Mouse (Mus musculus): ENCODE results near the gene Slc36a2. TPM values are rescaled to one million over a fixed set of nuclear protein-coding genes. Genes with fewer than 3 reads are reported as not detected.

Gene Slc36a2
- polyA plus RNA-seq, 1 experiment from 2014 or later, result 0.15 TPM

DNA sequence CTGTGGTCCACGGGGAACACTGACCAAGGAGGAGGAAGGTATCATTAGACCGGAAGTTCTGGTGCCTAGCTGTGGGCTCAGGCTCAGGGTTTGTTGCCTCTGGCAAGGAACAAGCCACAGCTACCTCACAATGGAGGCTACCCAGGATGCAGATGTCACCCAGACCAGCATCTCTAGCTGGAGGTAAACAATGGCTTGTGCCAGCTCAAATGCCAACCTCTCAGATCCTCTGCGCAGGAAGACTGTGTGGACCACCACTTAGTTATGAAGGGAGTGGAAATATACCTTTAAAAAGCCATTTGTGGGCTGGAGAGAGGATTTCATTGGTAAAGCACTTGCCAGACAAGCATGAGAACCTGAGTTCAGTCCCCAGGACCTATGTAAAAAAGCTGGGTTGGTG, 33.3 kb downstream of the Slc36a2 start, which contains the start of gene Slc36a3:
TSS of gene Slc36a3 (minus strand) at position 101 of the 400 bp plus-strand sequence.
- Histone ChIP-seq H3K4me3 (no peak within 1 kb of the TSS), H3K9ac (no peak within 1 kb of the TSS), H3K4me2 (replicated peaks) (no peak within 1 kb of the TSS), H3K9me3 (no peaks in the 10 kb centered on the region), H3K4me1 (no peaks in the 10 kb centered on the region), H3K36me3 (no peaks in the 10 kb centered on the region), H3K27ac (no peak within 1 kb of the TSS), H3K27me3 (no peaks in the 10 kb centered on the region)
- 77% methylated on average over 3 of the region's 3 CpGs for WGBS
- no peak for ATAC-seq (ENCODE audit: insufficient number of reproducible peaks, insufficient read depth, low FRiP score, low TSS enrichment)

DNA sequence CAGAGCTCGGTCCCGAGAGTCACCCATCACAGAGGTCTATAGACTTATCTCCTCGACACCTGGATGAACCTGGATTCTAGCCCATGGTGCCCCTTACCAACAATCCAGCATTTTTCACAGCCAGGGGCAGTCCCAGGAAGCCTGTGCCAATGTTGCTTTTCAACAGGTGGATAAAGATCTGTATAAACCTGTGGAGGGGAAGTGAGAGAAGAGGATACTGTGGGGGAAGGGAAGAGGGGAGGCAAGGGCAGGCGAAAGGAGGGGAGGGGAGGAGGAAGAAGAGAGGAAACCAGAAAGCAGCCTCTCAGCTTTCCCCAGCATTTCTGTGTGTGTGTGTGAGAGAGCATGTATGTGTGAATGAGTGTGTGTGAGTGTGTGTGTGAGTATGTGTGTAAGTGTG, 36.4 kb downstream of the Slc36a2 start:
- ATAC-seq (ENCODE audit: insufficient number of reproducible peaks, insufficient read depth, low FRiP score, low TSS enrichment), result no peak
- Histone ChIP-seq H3K27me3 (no peaks in the 10 kb centered on the region), H3K9me3 (no peaks in the 10 kb centered on the region), H3K4me1 (no peaks in the 10 kb centered on the region), H3K9ac (no peak overlapping the region), H3K27ac (no peak overlapping the region), H3K36me3 (no peaks in the 10 kb centered on the region), H3K4me2 (replicated peaks) (no peak overlapping the region), H3K4me3 (no peak overlapping the region)
- 77% methylated on average over 4 of the region's 4 CpGs for WGBS

DNA sequence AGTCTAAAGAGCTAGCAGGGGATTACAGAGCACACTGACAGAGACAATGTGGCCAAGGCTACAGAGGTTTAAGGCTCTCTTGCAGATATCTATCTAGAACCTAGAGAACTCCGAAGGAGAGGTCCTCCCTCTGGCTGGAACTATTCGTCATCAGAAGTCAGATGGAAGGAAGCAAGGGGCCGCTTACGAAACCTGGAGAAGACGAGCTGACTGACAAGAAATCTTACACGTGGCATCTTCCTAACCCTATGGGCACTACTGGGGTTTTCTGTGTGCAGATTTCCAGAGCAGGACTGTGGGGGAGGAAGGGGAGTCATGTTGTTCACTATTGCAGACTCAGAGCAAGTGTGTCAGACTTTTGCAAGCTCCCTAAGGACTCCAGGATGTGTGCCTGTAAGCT, 37.5 kb downstream of the Slc36a2 start:
- no peak for ATAC-seq (ENCODE audit: insufficient number of reproducible peaks, insufficient read depth, low FRiP score, low TSS enrichment)
- Histone ChIP-seq H3K4me1 (no peaks in the 10 kb centered on the region), H3K27ac (no peak overlapping the region), H3K4me3 (no peak overlapping the region), H3K9ac (no peak overlapping the region), H3K4me2 (replicated peaks) (no peak overlapping the region), H3K36me3 (no peaks in the 10 kb centered on the region), H3K27me3 (no peaks in the 10 kb centered on the region), H3K9me3 (no peaks in the 10 kb centered on the region)
- WGBS, result 72% methylated on average over 6 of the region's 6 CpGs

DNA sequence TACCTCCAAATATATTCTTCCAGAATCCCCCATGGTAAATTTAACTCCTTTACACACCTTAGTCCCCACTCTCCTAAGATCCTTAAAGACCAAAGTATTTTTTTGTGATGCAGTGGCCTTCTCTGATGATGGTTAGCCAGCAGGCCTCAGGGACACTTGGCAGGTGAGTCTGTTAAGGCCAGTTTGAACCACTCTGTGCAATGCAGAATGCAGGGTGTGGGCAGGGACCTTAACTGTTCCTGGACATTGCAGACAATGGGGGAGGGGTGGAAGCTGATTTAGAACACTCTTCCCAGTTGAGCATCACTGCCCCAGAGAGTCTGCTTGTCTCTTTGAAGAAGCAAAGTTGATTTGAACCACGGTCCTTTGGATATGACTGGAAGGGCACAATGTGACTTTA, 38.0 kb downstream of the Slc36a2 start:
- Histone ChIP-seq H3K9ac (no peak overlapping the region), H3K36me3 (no peaks in the 10 kb centered on the region), H3K4me1 (no peaks in the 10 kb centered on the region), H3K9me3 (no peaks in the 10 kb centered on the region), H3K27ac (no peak overlapping the region), H3K4me3 (no peak overlapping the region), H3K4me2 (replicated peaks) (no peak overlapping the region), H3K27me3 (no peaks in the 10 kb centered on the region)
- 78% methylated on average over 1 of the region's 1 CpGs for WGBS
- ATAC-seq (ENCODE audit: insufficient number of reproducible peaks, insufficient read depth, low FRiP score, low TSS enrichment), result no peak

DNA sequence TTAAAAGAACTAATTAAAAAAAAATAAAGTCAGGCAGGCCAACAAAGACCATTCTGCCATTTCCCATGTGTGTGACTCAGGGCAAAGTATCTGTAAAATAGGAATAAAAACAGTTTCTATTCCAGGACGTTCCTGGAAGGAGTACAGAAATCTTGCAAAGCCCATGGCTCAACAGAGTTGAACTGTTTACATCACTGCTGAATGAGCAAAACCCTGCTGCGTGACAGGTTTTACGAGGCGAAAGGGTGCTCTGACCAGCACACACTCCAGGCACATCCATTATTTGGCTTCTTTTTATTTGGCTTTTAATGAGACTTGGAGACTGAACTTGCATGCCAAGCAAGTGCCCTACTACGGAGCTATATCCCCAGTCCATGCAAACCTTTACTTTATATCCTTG, 40.9 kb downstream of the Slc36a2 start:
- no peak for ATAC-seq (ENCODE audit: insufficient number of reproducible peaks, insufficient read depth, low FRiP score, low TSS enrichment)
- H3K9me3 ChIP-seq, result no peaks in the 10 kb centered on the region
- no peaks in the 10 kb centered on the region for H3K4me1 ChIP-seq
- H3K9ac ChIP-seq, result no peak overlapping the region
- H3K27ac ChIP-seq, result no peak overlapping the region
- H3K27me3 ChIP-seq, result no peaks in the 10 kb centered on the region
- no peak overlapping the region for H3K4me2 ChIP-seq (replicated peaks)
- no peaks in the 10 kb centered on the region for H3K36me3 ChIP-seq
- WGBS, result 83% methylated on average over 5 of the region's 5 CpGs
- H3K4me3 ChIP-seq, result no peak overlapping the region

DNA sequence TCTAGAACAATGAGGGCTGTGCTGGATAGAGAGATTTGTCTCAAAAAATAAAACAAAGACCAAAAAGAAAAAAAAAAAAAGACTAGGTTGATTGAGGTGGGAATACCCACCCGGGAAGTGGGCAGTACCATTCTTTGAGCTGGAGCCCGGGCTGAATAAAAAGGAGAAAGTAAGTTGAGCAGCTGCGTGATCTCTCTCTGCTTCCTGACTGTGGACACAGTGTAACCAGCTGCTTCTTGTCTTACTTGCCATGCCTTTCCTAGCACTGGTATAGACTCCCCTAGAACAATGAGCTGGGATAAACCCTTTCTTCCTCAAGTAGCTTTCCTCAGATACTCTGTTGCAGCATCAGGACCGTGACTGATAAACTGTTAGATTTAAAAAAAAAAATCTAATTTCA, 43.4 kb downstream of the Slc36a2 start:
- 85% methylated on average over 4 of the region's 4 CpGs for WGBS
- H3K9ac ChIP-seq, result no peak overlapping the region
- H3K36me3 ChIP-seq, result no peaks in the 10 kb centered on the region
- H3K4me2 ChIP-seq (replicated peaks), result no peak overlapping the region
- no peaks in the 10 kb centered on the region for H3K27me3 ChIP-seq
- H3K4me3 ChIP-seq, result no peak overlapping the region
- ATAC-seq (ENCODE audit: insufficient number of reproducible peaks, insufficient read depth, low FRiP score, low TSS enrichment), result no peak
- H3K9me3 ChIP-seq, result no peaks in the 10 kb centered on the region
- H3K4me1 ChIP-seq, result no peaks in the 10 kb centered on the region
- H3K27ac ChIP-seq, result no peak overlapping the region

DNA sequence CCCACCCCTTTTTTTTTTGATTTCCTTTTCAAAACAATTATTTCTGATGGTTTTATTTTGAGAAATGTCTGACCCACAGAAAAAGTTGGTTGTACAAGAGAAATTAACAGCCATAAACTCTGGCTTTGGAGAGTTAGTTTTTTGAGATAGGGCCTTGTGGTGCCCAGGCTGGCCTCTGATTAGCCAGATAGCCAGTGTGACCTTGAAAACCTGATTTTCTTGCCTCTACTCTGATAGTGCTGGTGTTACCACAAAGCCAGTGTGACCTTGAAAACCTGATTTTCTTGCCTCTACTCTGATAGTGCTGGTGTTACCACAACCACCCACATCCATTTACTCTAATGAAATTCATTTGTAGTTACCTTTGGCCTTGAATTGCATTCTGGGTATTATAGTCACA, 47.2 kb downstream of the Slc36a2 start:
- ATAC-seq (ENCODE audit: insufficient number of reproducible peaks, insufficient read depth, low FRiP score, low TSS enrichment), result no peak
- H3K4me3 ChIP-seq, result no peak overlapping the region
- no peak overlapping the region for H3K27ac ChIP-seq
- no peak overlapping the region for H3K9ac ChIP-seq
- no peak overlapping the region for H3K4me2 ChIP-seq (replicated peaks)
- H3K36me3 ChIP-seq, result no peaks in the 10 kb centered on the region
- H3K4me1 ChIP-seq, result no peaks in the 10 kb centered on the region
- no peaks in the 10 kb centered on the region for H3K27me3 ChIP-seq
- no peaks in the 10 kb centered on the region for H3K9me3 ChIP-seq

DNA sequence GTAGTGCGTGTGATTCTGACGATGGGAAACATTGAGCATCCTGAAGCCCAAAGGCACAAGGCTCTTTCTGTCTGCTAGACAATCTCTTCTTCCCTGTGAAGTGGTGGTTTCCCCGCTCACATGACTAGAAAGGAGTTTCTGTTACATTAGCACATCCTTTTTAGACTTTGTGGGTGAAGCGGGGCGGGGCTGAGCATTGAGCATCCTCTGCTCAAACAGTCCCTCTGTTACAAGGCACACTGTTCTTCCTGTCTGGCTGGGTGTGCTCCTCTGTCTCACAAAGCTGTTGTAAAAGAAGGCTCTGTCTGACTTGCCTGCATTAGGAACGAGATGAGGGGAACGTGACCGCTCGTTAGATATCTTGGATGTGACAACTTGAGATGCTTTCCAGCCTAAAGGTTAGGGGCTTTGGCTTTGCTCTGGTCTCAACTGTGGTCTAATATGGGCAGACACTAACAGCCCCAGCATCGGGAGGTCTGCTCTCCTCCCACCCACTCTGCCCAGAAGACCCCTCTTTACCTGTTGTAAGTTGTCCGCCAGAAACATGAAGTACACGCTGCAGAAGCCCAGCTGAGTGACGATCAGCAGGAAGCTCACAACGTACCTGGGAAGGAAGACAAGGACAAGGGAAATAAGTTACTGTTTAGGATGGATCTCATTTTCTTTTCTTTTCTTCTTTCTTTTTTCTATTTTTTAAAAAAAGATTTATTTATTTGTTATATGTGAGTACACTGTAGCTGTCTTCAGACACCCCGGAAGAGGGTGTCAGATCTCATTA, 47.9 kb downstream of the Slc36a2 start:
- no peak overlapping the region for H3K4me3 ChIP-seq
- H3K27me3 ChIP-seq, result no peaks in the 10 kb centered on the region
- no peak overlapping the region for H3K9ac ChIP-seq
- H3K27ac ChIP-seq, result no peak overlapping the region
- no peak overlapping the region for H3K4me2 ChIP-seq (replicated peaks)
- ATAC-seq (ENCODE audit: insufficient number of reproducible peaks, insufficient read depth, low FRiP score, low TSS enrichment), result no peak
- no peaks in the 10 kb centered on the region for H3K4me1 ChIP-seq
- H3K9me3 ChIP-seq, result no peaks in the 10 kb centered on the region
- no peaks in the 10 kb centered on the region for H3K36me3 ChIP-seq
- 62% methylated on average over 15 of the region's 15 CpGs for WGBS

DNA sequence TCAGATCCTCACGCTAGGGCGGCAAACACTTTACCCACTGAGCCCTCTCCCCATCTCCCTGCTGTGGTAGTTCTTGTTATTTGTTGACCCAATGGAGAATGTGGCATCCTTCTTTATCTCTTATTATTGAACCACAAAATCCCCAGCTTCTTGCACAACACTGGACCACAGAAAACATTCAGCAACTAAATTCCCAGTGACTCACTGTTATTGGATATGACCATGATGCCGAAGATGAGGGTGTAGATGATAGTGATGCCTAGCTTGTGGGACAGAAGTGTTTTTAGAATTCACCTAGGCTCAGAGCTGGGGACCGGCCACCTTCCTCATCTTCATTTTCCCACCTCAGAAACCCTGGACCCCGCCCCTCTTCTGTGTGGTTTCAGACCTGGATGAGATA, 50.0 kb downstream of the Slc36a2 start:
- no peaks in the 10 kb centered on the region for H3K36me3 ChIP-seq
- no peak overlapping the region for H3K4me2 ChIP-seq (replicated peaks)
- 83% methylated on average over 5 of the region's 5 CpGs for WGBS
- no peaks in the 10 kb centered on the region for H3K27me3 ChIP-seq
- no peaks in the 10 kb centered on the region for H3K9me3 ChIP-seq
- no peaks in the 10 kb centered on the region for H3K4me1 ChIP-seq
- no peak overlapping the region for H3K27ac ChIP-seq
- H3K9ac ChIP-seq, result no peak overlapping the region
- ATAC-seq (ENCODE audit: insufficient number of reproducible peaks, insufficient read depth, low FRiP score, low TSS enrichment), result no peak
- no peak overlapping the region for H3K4me3 ChIP-seq

DNA sequence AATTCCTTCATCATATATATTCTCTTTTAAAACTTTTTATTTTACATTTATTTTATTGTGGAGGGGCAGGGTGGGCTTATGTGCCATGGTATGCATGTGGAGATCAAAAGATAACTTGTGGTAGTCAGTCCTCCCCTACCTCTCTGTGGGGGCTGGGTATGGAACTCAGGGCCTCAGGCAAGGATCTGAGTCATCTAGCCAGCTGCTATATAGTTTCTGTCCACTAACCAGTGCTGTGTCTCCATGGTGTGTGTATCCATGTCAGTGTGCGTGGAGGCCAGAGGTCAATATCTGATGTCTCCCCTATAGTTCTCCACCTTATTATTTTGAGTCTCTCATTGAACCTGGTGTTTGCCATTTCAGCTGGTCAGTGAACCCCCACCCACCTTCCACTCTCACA, 50.5 kb downstream of the Slc36a2 start:
- Histone ChIP-seq H3K9ac (no peak overlapping the region), H3K36me3 (no peaks in the 10 kb centered on the region), H3K27ac (no peak overlapping the region), H3K9me3 (no peaks in the 10 kb centered on the region), H3K27me3 (no peaks in the 10 kb centered on the region), H3K4me3 (no peak overlapping the region), H3K4me1 (no peaks in the 10 kb centered on the region), H3K4me2 (replicated peaks) (no peak overlapping the region)
- 92% methylated on average over 1 of the region's 1 CpGs for WGBS
- no peak for ATAC-seq (ENCODE audit: insufficient number of reproducible peaks, insufficient read depth, low FRiP score, low TSS enrichment)

DNA sequence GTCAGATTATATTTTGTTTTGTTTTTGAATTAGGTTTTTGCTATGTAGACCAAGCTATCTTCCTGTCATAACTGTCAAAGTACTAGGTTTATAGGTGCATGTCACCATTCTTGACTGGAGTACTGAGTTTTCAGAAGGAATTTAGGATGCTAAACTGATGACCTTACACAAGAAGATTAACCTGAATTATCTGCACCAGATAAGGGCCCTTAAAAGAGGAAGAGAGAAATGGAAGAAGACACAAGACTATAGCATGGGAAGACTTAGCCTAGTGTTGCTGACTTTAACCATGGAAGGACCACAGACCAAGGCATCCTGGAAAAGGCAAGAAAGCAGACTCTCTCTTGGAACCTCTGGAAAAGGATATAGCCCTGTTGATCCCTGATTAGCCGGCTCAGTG, 51.7 kb downstream of the Slc36a2 start:
- Histone ChIP-seq H3K9me3 (no peaks in the 10 kb centered on the region), H3K4me3 (no peak overlapping the region), H3K4me2 (replicated peaks) (no peak overlapping the region), H3K27me3 (no peaks in the 10 kb centered on the region), H3K9ac (no peak overlapping the region), H3K27ac (no peak overlapping the region), H3K36me3 (no peaks in the 10 kb centered on the region), H3K4me1 (no peaks in the 10 kb centered on the region)
- 83% methylated on average over 1 of the region's 1 CpGs for WGBS
- ATAC-seq (ENCODE audit: insufficient number of reproducible peaks, insufficient read depth, low FRiP score, low TSS enrichment), result no peak

DNA sequence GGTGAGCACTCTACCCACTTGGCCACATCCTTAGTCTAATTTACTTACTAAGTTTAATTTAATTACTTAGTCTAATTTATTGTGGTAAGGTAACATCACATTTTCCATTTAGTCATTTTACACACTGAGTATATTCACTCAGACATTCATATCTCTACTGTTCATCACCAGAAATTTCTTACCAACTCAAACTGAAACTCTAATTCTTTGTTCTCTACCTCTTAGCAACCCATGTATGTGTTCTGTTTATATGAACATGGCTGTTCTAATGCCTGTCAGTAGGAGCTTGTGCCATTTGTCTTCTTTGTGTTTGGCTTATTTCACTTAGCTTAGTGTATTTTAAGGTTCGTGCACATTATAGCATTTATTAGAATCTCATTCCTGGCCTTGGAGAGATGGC, 52.9 kb downstream of the Slc36a2 start:
- H3K4me2 ChIP-seq (replicated peaks), result no peak overlapping the region
- H3K36me3 ChIP-seq, result no peaks in the 10 kb centered on the region
- no peak overlapping the region for H3K27ac ChIP-seq
- H3K27me3 ChIP-seq, result no peaks in the 10 kb centered on the region
- no peaks in the 10 kb centered on the region for H3K4me1 ChIP-seq
- no peak overlapping the region for H3K9ac ChIP-seq
- ATAC-seq (ENCODE audit: insufficient number of reproducible peaks, insufficient read depth, low FRiP score, low TSS enrichment), result no peak
- WGBS, result 86% methylated on average over 1 of the region's 1 CpGs
- H3K9me3 ChIP-seq, result no peaks in the 10 kb centered on the region
- H3K4me3 ChIP-seq, result no peak overlapping the region

Data from embryonic facial prominence, embryonic 12.5 days (tissue).